Mouse (Mus musculus) midbrain, postnatal 0 days (tissue): ENCODE results near the gene Evi5l. TPM values are rescaled to one million over a fixed set of nuclear protein-coding genes. Genes with fewer than 3 reads are reported as not detected.

Experiments
- ATAC-seq: fragments of 200-750 bp; cut with Nextera tagmentation; 2 replicates; pipeline ENCODE4 v1.8.0; 2017; ENCODE audit warnings: moderate number of reproducible peaks, mild to moderate bottlenecking, moderate TSS enrichment, moderate library complexity; ENCODE audit not compliant: low FRiP score
- DNase-seq: peaks from one replicate; pipeline ENCODE4 v3.0.0-alpha.2; 2015; ENCODE audit warnings: low spot score
- H3K27ac ChIP-seq: fragments of 300-500 bp; sonication (generic); 2 replicates; pipeline ENCODE4 v1.5.1; 2014; ENCODE audit warnings: low read depth, mild to moderate bottlenecking, low read length, mixed read lengths
- H3K27me3 ChIP-seq: fragments of 300-500 bp; sonication (generic); 2 replicates; pipeline ENCODE4 v1.6.1; 2014; ENCODE audit warnings: low read length, control low read depth, mixed read lengths; ENCODE audit not compliant: insufficient read depth
- H3K36me3 ChIP-seq: fragments of 300-500 bp; sonication (generic); 2 replicates; pipeline ENCODE4 v1.6.1; 2014; ENCODE audit warnings: low read length, control low read depth, mixed read lengths; ENCODE audit not compliant: insufficient read depth
- H3K4me1 ChIP-seq: fragments of 300-500 bp; sonication (generic); 2 replicates; pipeline ENCODE4 v1.6.1; 2014; ENCODE audit warnings: mild to moderate bottlenecking, control low read depth, antibody characterized with exemption, low read length, mixed read lengths; ENCODE audit not compliant: insufficient read depth
- H3K4me2 ChIP-seq: fragments of 300-500 bp; sonication (generic); 2 replicates; pipeline ENCODE4 v1.6.1; 2014; ENCODE audit warnings: low read depth, mild to moderate bottlenecking, low read length, mixed read lengths; ENCODE audit not compliant: poor library complexity, severe bottlenecking
- H3K4me3 ChIP-seq: fragments of 300-500 bp; sonication (generic); 2 replicates; pipeline ENCODE4 v1.5.1; 2014; ENCODE audit warnings: low read depth, mild to moderate bottlenecking, low read length, moderate library complexity
- H3K9ac ChIP-seq: fragments of 300-500 bp; sonication (generic); replicated peaks from 2 replicates; pipeline ENCODE4 v1.6.1; 2014; ENCODE audit warnings: mild to moderate bottlenecking, low read length, moderate library complexity, mixed read lengths; ENCODE audit not compliant: poor library complexity, severe bottlenecking
- H3K9me3 ChIP-seq: fragments of 300-500 bp; sonication (generic); 2 replicates; pipeline ENCODE4 v1.6.1; 2016; ENCODE audit warnings: low read length, control low read depth
- CTCF ChIP-seq: IDR thresholded peaks from 2 replicates; pipeline ENCODE4 v1.5.1; 2016; ENCODE audit warnings: antibody characterized with exemption, mild to moderate bottlenecking
- WGBS: fragments of 180-500 bp; shearing (Covaris S2); extraction: QIAGEN DNeasy Blood & Tissue Kit; methylation state at CpG from one replicate; pipeline ENCODE4 v1.1.7; 2014; 5-methylcytosine and 5-hydroxymethylcytosine counted together
- polyA plus RNA-seq: library from polyadenylated mRNA; unstranded; fragments of >200 nt; fragmentation: Nextera tagmentation; extraction: Ambion mirVana; gene quantifications from 2 replicates; pipeline ENCODE4 v1.2.1, GENCODE M21; 2015
- total RNA-seq: library from RNA; depleted of rRNA; stranded (reverse); fragments of >200 nt; gene quantifications from 2 replicates; pipeline ENCODE4 v1.2.3, GENCODE M21; 2014

Evi5l gene
- total and polyA plus RNA-seq, 2 experiments from 2014 or later, result 108 to 238 TPM

GRCm38 (mm10) chr8:4239193-4239890 is 73.0 kb downstream of the Evi5l start:
- Histone ChIP-seq H3K4me1 (peaks cover 8% of the 10 kb centered on the region), H3K27ac (peak overlapping the region; percentile 89), H3K9me3 (no peaks in the 10 kb centered on the region), H3K4me2 (peak overlapping the region; percentile 85), H3K4me3 (peak overlapping the region; percentile 82), H3K9ac (peak overlapping the region; percentile 79), H3K36me3 (peaks cover 23% of the 10 kb centered on the region), H3K27me3 (no peaks in the 10 kb centered on the region)
- ATAC-seq (peak; percentile 32), DNase-seq (no peak)
- no peak for TF ChIP-seq CTCF
- WGBS, result 13% methylated on average over 19 of the region's 19 CpGs

- H3K9ac ChIP-seq, result no peak overlapping the region
- WGBS, result 98% methylated on average over 5 of the region's 5 CpGs
- ATAC-seq, result no peak
- no peak overlapping the region for H3K4me3 ChIP-seq
- no peak overlapping the region for H3K4me2 ChIP-seq
- H3K4me1 ChIP-seq, result peaks cover 2% of the 10 kb centered on the region
- H3K27ac ChIP-seq, result no peak overlapping the region
- H3K9me3 ChIP-seq, result no peaks in the 10 kb centered on the region
- H3K36me3 ChIP-seq, result peaks cover 56% of the 10 kb centered on the region
- no peak for TF ChIP-seq CTCF
- DNase-seq, result no peak
- no peaks in the 10 kb centered on the region for H3K27me3 ChIP-seq
These were observed 78.7 kb downstream of the Evi5l start for GRCm38 (mm10) chr8:4245061-4245460.

GRCm38 (mm10) chr8:4245737-4246136 is 79.4 kb downstream of the Evi5l start:
- DNase-seq (no peak), ATAC-seq (no peak)
- TF ChIP-seq CTCF, result no peak
- Histone ChIP-seq H3K27me3 (no peaks in the 10 kb centered on the region), H3K36me3 (peaks cover 54% of the 10 kb centered on the region), H3K4me3 (no peak overlapping the region), H3K4me1 (no peaks in the 10 kb centered on the region), H3K27ac (no peak overlapping the region), H3K4me2 (no peak overlapping the region), H3K9me3 (no peaks in the 10 kb centered on the region), H3K9ac (no peak overlapping the region)
- WGBS, result 79% methylated on average over 12 of the region's 13 CpGs

GRCm38 (mm10) chr8:4247241-4247640 is 80.9 kb downstream of the Evi5l start:
- Histone ChIP-seq H3K9me3 (no peaks in the 10 kb centered on the region), H3K9ac (no peak overlapping the region), H3K4me2 (no peak overlapping the region), H3K4me1 (no peaks in the 10 kb centered on the region), H3K27ac (no peak overlapping the region), H3K27me3 (no peaks in the 10 kb centered on the region), H3K36me3 (peaks cover 52% of the 10 kb centered on the region), H3K4me3 (no peak overlapping the region)
- WGBS, result 95% methylated on average over 8 of the region's 8 CpGs
- ATAC-seq (no peak), DNase-seq (no peak)
- no peak for TF ChIP-seq CTCF

GRCm38 (mm10) chr8:4247951-4248540 is 81.7 kb downstream of the Evi5l start, which contains the start of gene Tgfbr3l:
Gene Tgfbr3l, plus strand, starts transcription at chr8:4248214.
- no peak for DNase-seq
- no peaks in the 10 kb centered on the region for H3K4me1 ChIP-seq
- H3K36me3 ChIP-seq, result peaks cover 46% of the 10 kb centered on the region
- no peak for TF ChIP-seq CTCF
- H3K4me2 ChIP-seq, result no peak within 1 kb of the TSS
- no peaks in the 10 kb centered on the region for H3K27me3 ChIP-seq
- 72% methylated on average over 15 of the region's 15 CpGs for WGBS
- no peak within 1 kb of the TSS for H3K4me3 ChIP-seq
- no peak for ATAC-seq
- no peaks in the 10 kb centered on the region for H3K9me3 ChIP-seq
- H3K9ac ChIP-seq, result 0 out of 2 replicates have a peak within 1 kb of the TSS, but pooled peaks have one; percentile 1
- H3K27ac ChIP-seq, result no peak within 1 kb of the TSS

- Histone ChIP-seq H3K4me2 (no peak overlapping the region), H3K9ac (0 out of 2 replicates have a peak overlapping the region, but pooled peaks have one; percentile 1)
These were observed 82.8 kb downstream of the Evi5l start for GRCm38 (mm10) chr8:4249213-4249612.

More at GRCm38 (mm10) chr8:4249213-4249612, 82.8 kb downstream of the Evi5l start:
- no peak for TF ChIP-seq CTCF
- DNase-seq (no peak), ATAC-seq (no peak)
- no peak overlapping the region for H3K4me3 ChIP-seq
- peaks cover 35% of the 10 kb centered on the region for H3K36me3 ChIP-seq
- no peaks in the 10 kb centered on the region for H3K9me3 ChIP-seq
- H3K27me3 ChIP-seq, result no peaks in the 10 kb centered on the region
- no peak overlapping the region for H3K27ac ChIP-seq
- no peaks in the 10 kb centered on the region for H3K4me1 ChIP-seq
- 20% methylated on average over 29 of the region's 29 CpGs for whole genome bisulfite sequencing
